Mouse (Mus musculus) heart, embryonic 10.5 days (tissue): ENCODE data around the gene Irf1. TPM values are rescaled to one million over a fixed set of nuclear protein-coding genes. Genes with fewer than 3 reads are reported as not detected.
"Not testable (repeated sequence)": the region's sequence is repeated elsewhere in the genome, so short reads cannot be mapped to it uniquely, and the experiment has no call there.

Source experiments
- DNase-seq: peaks from one replicate; pipeline ENCODE4 v3.0.0-alpha.2; 2017; ENCODE audit warnings: low spot score
- H3K27ac ChIP-seq: fragments of 300-500 bp; sonication (generic); 2 replicates; pipeline ENCODE4 v1.5.1; 2016; ENCODE audit warnings: mild to moderate bottlenecking
- H3K27me3 ChIP-seq: fragments of 300-500 bp; sonication (generic); 2 replicates; pipeline ENCODE4 v1.6.1; 2016; ENCODE audit warnings: mild to moderate bottlenecking; ENCODE audit not compliant: poor library complexity, insufficient read depth, severe bottlenecking
- H3K36me3 ChIP-seq: fragments of 300-500 bp; sonication (generic); 2 replicates; pipeline ENCODE4 v1.6.1; 2016; ENCODE audit warnings: mild to moderate bottlenecking, moderate library complexity
- H3K4me1 ChIP-seq: fragments of 300-500 bp; sonication (generic); 2 replicates; pipeline ENCODE4 v1.6.1; 2016; ENCODE audit warnings: mild to moderate bottlenecking
- H3K4me3 ChIP-seq: fragments of 300-500 bp; sonication (generic); 2 replicates; pipeline ENCODE4 v1.5.1; 2016; ENCODE audit warnings: mild to moderate bottlenecking, moderate library complexity
- H3K9me3 ChIP-seq: fragments of 300-500 bp; sonication (generic); 2 replicates; pipeline ENCODE4 v1.6.1; 2016; ENCODE audit warnings: mild to moderate bottlenecking, moderate library complexity
- WGBS: fragments of 180-500 bp; shearing (Covaris S2); methylation state at CpG from one replicate; pipeline ENCODE4 v1.1.7; 2016; 5-methylcytosine and 5-hydroxymethylcytosine counted together
- polyA plus RNA-seq: library from polyadenylated mRNA; unstranded; fragments of >200 nt; fragmentation: Nextera tagmentation; extraction: Ambion mirVana; gene quantifications from 2 replicates; pipeline ENCODE4 v1.2.1, GENCODE M21; 2016

Irf1 gene
- polyA plus RNA-seq, 1 experiment from 2014 or later = 7.9 TPM

DNA sequence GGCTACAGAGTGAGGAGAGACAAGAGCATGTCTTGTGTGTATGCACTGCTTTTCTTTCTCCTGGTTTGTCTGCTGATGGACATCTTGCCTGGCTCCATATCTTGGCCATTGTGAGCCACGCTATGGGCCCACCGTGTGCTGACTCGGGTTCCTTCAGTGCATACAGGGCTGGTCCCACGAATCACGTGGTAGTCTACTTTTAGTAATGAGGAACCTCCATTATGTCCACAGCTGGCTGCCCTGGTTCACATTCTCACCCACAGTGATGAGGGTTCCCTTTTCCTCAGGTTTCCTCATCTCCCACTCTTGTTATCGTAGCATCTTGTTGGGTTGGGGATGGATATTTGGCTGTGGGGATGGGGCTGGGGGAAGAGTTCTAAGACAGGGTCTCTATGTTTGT is 21.2 kb upstream of the Irf1 start:
- no peak overlapping the region for H3K27ac ChIP-seq
- no peaks in the 10 kb centered on the region for H3K4me1 ChIP-seq
- DNase-seq = no peak
- no peaks in the 10 kb centered on the region for H3K36me3 ChIP-seq
- 85% methylated on average over 6 of the region's 6 CpGs for WGBS
- peaks cover 6% of the 10 kb centered on the region; the same call in 1 of the 2 replicates for H3K27me3 ChIP-seq
- 0 out of 2 replicates have a peak, but pooled peaks cover 3% of the 10 kb centered on the region for H3K9me3 ChIP-seq
- no peak overlapping the region for H3K4me3 ChIP-seq

DNA sequence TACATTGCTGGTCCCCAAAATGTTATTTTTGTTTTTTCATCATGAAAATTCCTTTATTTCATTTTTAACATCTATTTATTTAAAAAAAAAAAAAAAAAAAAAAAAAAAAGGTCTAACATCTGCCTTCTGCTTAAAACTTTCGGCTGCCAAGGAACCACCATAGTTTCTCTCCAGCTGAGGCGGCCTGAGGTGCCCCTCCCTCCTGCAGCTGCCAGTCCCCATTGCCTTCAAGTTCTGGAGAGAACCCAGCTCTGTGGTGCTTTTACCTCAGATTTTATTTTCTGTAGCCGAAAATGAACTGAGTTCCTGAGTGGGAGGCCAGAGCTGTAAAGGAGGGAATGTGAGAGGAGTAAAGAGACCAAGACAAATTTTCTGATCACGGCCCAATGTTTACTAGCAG is 20.5 kb upstream of the Irf1 start:
- Histone ChIP-seq H3K27ac (no peak overlapping the region), H3K36me3 (no peaks in the 10 kb centered on the region), H3K27me3 (peaks cover under 1% of the 10 kb centered on the region; the same call in 1 of the 2 replicates), H3K9me3 (0 out of 2 replicates have a peak, but pooled peaks cover 3% of the 10 kb centered on the region), H3K4me1 (no peaks in the 10 kb centered on the region), H3K4me3 (no peak overlapping the region)
- no peak for DNase-seq
- 71% methylated on average over 4 of the region's 4 CpGs for WGBS

GRCm38 (mm10) chr11:53749716-53750352 is 20.0 kb upstream of the Irf1 start:
- no peaks in the 10 kb centered on the region for H3K27me3 ChIP-seq
- H3K9me3 ChIP-seq = 0 out of 2 replicates have a peak, but pooled peaks cover 3% of the 10 kb centered on the region
- H3K36me3 ChIP-seq = no peaks in the 10 kb centered on the region
- DNase-seq = no peak
- H3K27ac ChIP-seq = no peak overlapping the region
- no peaks in the 10 kb centered on the region for H3K4me1 ChIP-seq
- H3K4me3 ChIP-seq = no peak overlapping the region
- 43% methylated on average over 5 of the region's 5 CpGs for WGBS

DNA sequence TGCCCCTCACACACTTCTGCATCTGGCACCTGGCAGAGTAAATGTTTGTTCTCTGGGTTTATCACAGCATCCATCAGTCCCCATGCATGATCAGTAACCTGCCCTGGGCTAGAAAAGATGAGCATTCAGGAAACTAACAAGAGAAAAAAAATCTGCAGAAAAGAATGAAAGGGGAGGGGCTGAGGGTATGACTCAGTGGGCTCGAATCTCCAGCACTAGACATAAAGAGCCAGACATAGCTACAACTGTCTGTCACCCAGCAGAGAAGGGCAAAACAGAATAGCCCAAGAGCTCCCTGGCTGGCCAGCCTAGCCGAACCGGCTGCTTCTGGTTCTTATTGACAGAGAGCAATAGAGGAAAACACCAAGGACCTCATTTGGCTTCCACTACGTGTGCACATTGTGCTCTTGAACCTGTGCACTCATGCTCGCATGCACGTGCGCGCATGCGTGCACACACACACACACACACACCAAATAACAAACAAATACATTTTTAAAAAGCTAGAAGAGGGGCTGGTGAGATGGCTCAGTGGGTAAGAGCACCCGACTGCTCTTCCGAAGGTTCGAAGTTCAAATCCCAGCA is 14.7 kb upstream of the Irf1 start:
- H3K4me1 ChIP-seq = peaks cover 19% of the 10 kb centered on the region
- DNase-seq = no peak
- H3K9me3 ChIP-seq = 0 out of 2 replicates have a peak, but pooled peaks cover 3% of the 10 kb centered on the region
- no peak overlapping the region for H3K4me3 ChIP-seq
- H3K36me3 ChIP-seq = no peaks in the 10 kb centered on the region
- 80% methylated on average over 12 of the region's 12 CpGs for WGBS
- peaks cover 3% of the 10 kb centered on the region; the same call in 1 of the 2 replicates for H3K27me3 ChIP-seq
- H3K27ac ChIP-seq = no peak overlapping the region

DNA sequence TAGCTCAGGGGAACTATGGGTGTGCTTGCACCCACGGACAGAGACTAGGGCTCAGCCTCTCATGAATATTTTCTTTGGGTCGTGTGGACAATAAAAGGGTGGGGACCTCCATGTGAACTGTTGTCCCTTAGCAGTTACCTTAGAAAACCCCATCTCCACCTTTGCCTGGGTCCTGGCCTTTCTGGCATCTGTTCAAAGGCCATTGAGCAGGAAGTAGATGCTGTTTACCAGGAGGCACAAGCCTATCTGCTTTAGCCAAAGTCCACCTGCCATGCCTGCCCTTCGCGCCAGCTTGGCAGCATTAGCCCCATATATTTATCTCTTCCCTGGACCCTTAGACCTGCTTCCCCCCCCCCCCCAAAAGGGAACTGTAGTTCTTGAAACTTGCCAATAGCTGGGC is 12.2 kb upstream of the Irf1 start:
- 78% methylated on average over 4 of the region's 4 CpGs for WGBS
- Histone ChIP-seq H3K4me3 (no peak overlapping the region), H3K36me3 (no peaks in the 10 kb centered on the region), H3K27me3 (peaks cover 12% of the 10 kb centered on the region), H3K9me3 (0 out of 2 replicates have a peak, but pooled peaks cover 3% of the 10 kb centered on the region), H3K27ac (no peak overlapping the region), H3K4me1 (peaks cover 40% of the 10 kb centered on the region)
- DNase-seq = no peak

GRCm38 (mm10) chr11:53758033-53758432 is 11.8 kb upstream of the Irf1 start:
- H3K27ac ChIP-seq = 0 out of 2 replicates have a peak overlapping the region, but pooled peaks have one; percentile 43

DNA sequence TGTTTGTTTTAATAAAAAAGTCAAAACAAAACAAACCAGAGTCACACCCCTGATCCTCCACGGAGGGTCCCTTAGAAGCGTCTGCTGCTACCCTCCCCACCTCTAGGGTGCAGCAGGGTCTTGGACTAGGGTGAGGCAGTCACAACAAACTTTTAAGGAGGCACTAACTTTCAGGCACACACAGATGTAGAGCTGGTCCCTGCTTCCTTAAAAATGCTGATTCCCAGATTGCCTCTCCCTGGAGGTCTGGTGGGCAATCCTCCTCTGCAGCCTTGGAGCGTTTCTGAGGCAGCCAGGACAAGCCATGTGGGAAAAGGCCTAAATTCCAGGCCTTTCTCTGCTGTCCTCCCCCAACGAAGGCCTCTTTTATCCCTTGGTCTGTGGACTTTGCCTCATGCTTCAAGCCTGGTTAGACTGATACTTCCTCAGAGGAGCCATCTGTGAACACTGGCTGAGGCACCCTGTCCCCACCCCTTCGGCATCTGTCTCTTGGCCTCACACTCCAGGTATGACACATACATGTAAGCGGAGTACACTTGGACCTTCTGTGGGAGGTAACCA is 10.9 kb upstream of the Irf1 start:
- Histone ChIP-seq H3K9me3 (no peaks in the 10 kb centered on the region), H3K36me3 (no peaks in the 10 kb centered on the region), H3K4me1 (peaks cover 52% of the 10 kb centered on the region), H3K27me3 (peaks cover 12% of the 10 kb centered on the region), H3K27ac (peak overlapping the region; percentile 43), H3K4me3 (no peak overlapping the region)
- DNase-seq = no peak
- 38% methylated on average over 6 of the region's 6 CpGs for WGBS

More at GRCm38 (mm10) chr11:53758033-53758432, 11.8 kb upstream of the Irf1 start:
- not testable (repeated sequence) for DNase-seq, H3K9me3 ChIP-seq, H3K4me3 ChIP-seq, H3K36me3 ChIP-seq
- Histone ChIP-seq H3K27me3 (peaks cover 12% of the 10 kb centered on the region), H3K4me1 (peaks cover 44% of the 10 kb centered on the region)
- 76% methylated on average over 9 of the region's 9 CpGs for WGBS

DNA sequence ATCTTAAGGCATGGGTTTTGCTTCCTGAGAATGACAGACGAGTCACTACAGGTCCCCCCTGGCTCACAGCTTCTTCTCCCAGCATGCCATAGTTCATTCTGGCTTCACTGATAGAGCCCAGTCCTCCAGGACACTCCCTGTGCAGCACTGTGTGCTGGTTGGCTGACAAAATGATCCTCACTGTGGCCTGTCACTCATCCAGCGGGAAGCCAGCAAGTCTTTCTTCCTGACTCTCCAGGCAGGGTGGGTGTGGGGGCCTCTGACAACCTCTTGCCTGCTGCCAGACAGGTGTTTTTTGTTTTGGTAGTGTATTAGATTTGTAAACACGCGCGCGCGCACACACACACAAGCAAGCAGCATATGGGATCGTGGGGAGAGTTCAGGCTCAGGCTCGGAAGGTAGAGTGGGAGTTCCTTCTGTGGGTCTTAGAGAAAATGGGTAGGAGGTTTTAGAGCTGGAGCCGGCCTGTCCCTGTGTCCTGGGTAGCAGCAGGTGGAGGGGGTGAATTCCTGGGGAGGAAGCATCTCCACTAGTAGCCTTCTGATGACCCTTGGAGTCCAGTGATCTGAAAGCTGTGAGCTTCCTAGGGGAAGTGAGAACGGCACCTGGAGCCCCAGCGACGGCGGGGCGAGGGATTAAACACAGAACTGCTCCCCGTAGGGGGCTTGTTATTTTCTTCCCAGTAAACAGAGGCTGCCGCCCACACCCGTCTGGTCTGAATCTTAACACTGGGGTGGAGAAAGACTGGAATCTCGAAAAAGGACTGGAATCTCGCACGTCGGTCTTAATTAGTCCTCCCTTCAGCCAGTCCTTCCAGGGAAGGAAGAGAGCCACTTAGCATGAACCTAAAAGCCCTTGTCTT is 10.0 kb upstream of the Irf1 start:
- Histone ChIP-seq H3K27ac (peak overlapping the region; percentile 43), H3K27me3 (peaks cover 12% of the 10 kb centered on the region), H3K4me1 (peaks cover 61% of the 10 kb centered on the region), H3K36me3 (no peaks in the 10 kb centered on the region), H3K4me3 (peak overlapping the region; percentile 49), H3K9me3 (no peaks in the 10 kb centered on the region)
- WGBS = 2% methylated on average over 22 of the region's 22 CpGs
- peak; percentile 81 for DNase-seq

DNA sequence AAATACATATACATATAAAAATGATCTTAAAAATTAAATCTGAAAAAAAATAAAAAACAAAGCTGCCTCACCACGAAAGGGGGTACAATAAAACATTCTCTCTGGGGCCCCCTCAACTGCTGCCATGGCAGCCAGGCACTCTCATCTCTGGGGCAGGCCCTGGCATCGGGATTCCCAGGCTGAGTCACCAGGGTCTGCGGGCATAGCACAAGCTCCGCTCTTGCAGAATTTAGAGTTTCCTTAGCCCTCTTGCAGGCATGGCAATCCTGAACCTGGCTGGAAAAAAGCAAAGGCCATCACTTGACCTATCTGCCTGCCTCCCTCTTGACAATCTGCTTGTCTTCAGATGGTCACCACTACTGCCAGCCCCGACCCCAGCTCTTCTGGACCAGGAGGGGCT is 8.5 kb upstream of the Irf1 start:
- 0 out of 2 replicates have a peak overlapping the region, but pooled peaks have one; percentile 91 for H3K27ac ChIP-seq

DNA sequence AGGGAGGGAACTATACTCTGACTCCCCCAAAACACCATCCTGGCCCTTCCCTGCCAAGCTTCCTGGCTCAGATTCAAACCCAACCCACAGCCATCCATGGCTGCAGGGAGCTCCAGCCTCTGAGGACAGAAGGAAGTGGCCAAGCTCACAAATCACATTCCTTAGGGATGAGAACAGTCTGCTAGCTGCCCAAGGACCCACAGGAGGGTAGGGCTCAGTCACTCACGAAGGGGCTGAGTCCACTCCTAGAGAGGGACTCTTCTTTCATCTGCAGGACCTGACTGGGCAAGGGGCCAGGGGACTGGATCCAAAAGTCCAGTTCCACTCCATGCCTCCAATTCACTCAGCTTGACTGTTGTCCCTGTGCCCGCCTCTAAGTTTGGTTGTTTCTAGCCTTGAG is 8.0 kb upstream of the Irf1 start:
- Histone ChIP-seq H3K27me3 (peaks cover 18% of the 10 kb centered on the region), H3K4me1 (peaks cover 66% of the 10 kb centered on the region), H3K9me3 (no peaks in the 10 kb centered on the region), H3K27ac (peak overlapping the region; percentile 91; the same call in 1 of the 2 replicates), H3K4me3 (no peak overlapping the region), H3K36me3 (no peaks in the 10 kb centered on the region)
- DNase-seq = no peak
- 31% methylated on average over 2 of the region's 2 CpGs for WGBS

More for the DNA sequence above, 8.5 kb upstream of the Irf1 start:
- H3K9me3 ChIP-seq = no peaks in the 10 kb centered on the region
- peaks cover 16% of the 10 kb centered on the region for H3K27me3 ChIP-seq
- DNase-seq = no peak
- no peaks in the 10 kb centered on the region for H3K36me3 ChIP-seq
- peaks cover 66% of the 10 kb centered on the region for H3K4me1 ChIP-seq
- no peak overlapping the region for H3K4me3 ChIP-seq
- 64% methylated on average over 5 of the region's 5 CpGs for WGBS

DNA sequence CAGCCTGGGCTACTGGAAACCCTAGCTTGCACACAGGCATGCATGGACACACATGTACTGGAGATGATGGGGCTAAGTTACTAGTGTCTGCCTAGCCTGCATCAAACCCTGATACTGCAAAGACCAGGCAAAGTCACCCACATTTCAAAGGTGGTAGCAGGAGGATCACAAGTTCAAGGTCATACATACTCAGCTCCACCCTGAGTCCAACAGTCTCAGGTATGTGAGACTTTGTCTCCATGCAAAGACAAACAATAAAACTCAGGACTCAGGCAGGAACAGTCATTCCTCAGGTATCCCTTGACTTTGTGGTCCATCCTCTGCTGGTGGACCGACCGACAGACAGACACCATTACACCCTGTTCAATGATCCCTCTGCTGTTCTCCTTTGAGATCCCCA is 7.4 kb upstream of the Irf1 start:
- H3K27ac ChIP-seq = peak overlapping the region; percentile 91
- peaks cover 66% of the 10 kb centered on the region for H3K4me1 ChIP-seq

GRCm38 (mm10) chr11:53762827-53763495 is 6.9 kb upstream of the Irf1 start:
- peak overlapping the region; percentile 91 for H3K27ac ChIP-seq

More for the DNA sequence above, 7.4 kb upstream of the Irf1 start:
- WGBS = 68% methylated on average over 2 of the region's 2 CpGs
- no peaks in the 10 kb centered on the region for H3K9me3 ChIP-seq
- no peaks in the 10 kb centered on the region for H3K36me3 ChIP-seq
- H3K27me3 ChIP-seq = peaks cover 19% of the 10 kb centered on the region
- H3K4me3 ChIP-seq = peak overlapping the region; percentile 57
- no peak for DNase-seq

More at GRCm38 (mm10) chr11:53762827-53763495, 6.9 kb upstream of the Irf1 start:
- Histone ChIP-seq H3K4me3 (peak overlapping the region; percentile 57), H3K9me3 (no peaks in the 10 kb centered on the region), H3K36me3 (no peaks in the 10 kb centered on the region), H3K27me3 (peaks cover 19% of the 10 kb centered on the region), H3K4me1 (peaks cover 66% of the 10 kb centered on the region)
- DNase-seq = peak; percentile 86
- WGBS = 5% methylated on average over 23 of the region's 23 CpGs
